Mouse (Mus musculus): ENCODE data around the gene Samsn1. TPM values are rescaled to one million over a fixed set of nuclear protein-coding genes. Genes with fewer than 3 reads are reported as not detected.

Gene Samsn1
- 0.96 and 1.2 TPM in 2 replicates for polyA plus RNA-seq (2016; fragmentation: Nextera tagmentation; extraction: Ambion mirVana)

DNA sequence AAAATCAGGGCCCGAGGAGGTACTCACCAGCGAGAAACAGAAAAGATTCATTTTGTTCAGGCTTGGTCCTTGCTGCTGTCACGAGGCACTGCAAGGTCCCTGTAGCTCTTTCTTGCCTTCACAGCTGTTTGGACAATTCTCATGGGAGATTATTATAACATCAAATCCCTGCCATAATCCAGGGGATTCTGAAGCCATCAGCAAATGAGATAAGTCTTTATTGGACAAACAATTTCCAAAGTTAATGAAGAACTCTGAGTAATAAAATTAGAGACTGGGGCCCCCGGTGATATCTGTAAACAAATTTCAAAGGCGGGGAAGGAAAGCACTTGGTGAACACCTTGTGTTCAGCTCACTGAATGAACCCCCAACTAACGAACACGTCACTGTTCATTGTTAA, at the start of gene Samsn1:
Gene Samsn1, minus strand, starts transcription at position 101 of the 400 bp plus-strand sequence.
- H3K36me3 ChIP-seq = no peaks in the 10 kb centered on the region
- H3K4me3 ChIP-seq = no peak within 1 kb of the TSS
- no peaks in the 10 kb centered on the region for H3K27me3 ChIP-seq (ENCODE audit: low read depth, poor library complexity, severe bottlenecking)
- no peaks in the 10 kb centered on the region for H3K9me3 ChIP-seq (replicated peaks)
- WGBS = 84% methylated on average over 7 of the region's 7 CpGs
- no peak for DNase-seq (ENCODE audit: low spot score)
- no peak within 1 kb of the TSS for H3K27ac ChIP-seq
- H3K4me1 ChIP-seq = no peaks in the 10 kb centered on the region

DNA sequence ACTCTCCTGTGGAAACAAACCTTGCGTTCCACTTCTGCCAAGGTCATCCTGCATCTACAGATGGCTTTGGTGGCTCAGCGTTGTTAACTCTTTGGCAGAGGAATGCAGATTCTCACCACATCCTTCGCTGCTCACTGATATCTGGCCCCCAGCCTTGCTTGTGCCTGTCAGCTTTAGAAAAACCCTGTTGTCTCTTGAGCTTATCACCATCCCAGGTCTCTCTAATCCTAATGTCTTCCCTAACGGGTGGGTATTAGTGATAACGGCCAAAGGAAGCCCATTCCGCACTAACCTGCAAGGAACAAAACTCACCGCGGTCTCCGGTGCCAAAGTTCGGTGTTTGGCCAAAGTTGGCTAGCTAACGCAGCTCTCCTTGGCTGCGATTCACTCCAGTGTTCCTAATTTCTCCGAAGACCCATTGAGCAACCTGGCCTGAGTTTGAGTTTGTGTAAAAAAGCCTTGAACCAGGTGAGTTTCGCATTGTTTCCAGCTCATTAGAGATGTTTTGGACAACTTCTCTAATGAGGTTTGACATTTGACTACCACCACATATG, 44.1 kb upstream of the Samsn1 start:
- no peak for DNase-seq (ENCODE audit: low spot score)
- WGBS = 95% methylated on average over 14 of the region's 14 CpGs

GRCm38 (mm10) chr16:76054976-76055375, 32.9 kb upstream of the Samsn1 start:
- Histone ChIP-seq H3K4me1 (peaks cover 15% of the 10 kb centered on the region), H3K27ac (no peak overlapping the region), H3K9me3 (replicated peaks) (no peaks in the 10 kb centered on the region), H3K4me3 (no peak overlapping the region), H3K27me3 (ENCODE audit: low read depth, poor library complexity, severe bottlenecking) (no peaks in the 10 kb centered on the region), H3K36me3 (no peaks in the 10 kb centered on the region)
- DNase-seq (ENCODE audit: low spot score) = no peak
- WGBS = 97% methylated on average over 7 of the region's 7 CpGs

More for the DNA sequence above, 44.1 kb upstream of the Samsn1 start:
- H3K27me3 ChIP-seq (ENCODE audit: low read depth, poor library complexity, severe bottlenecking) = no peaks in the 10 kb centered on the region
- H3K27ac ChIP-seq = no peak overlapping the region
- no peaks in the 10 kb centered on the region for H3K9me3 ChIP-seq (replicated peaks)
- no peaks in the 10 kb centered on the region for H3K36me3 ChIP-seq
- no peak overlapping the region for H3K4me3 ChIP-seq
- no peaks in the 10 kb centered on the region for H3K4me1 ChIP-seq

GRCm38 (mm10) chr16:76054079-76054478, 32.0 kb upstream of the Samsn1 start:
- DNase-seq (ENCODE audit: low spot score) = no peak
- Histone ChIP-seq H3K9me3 (replicated peaks) (no peaks in the 10 kb centered on the region), H3K27me3 (ENCODE audit: low read depth, poor library complexity, severe bottlenecking) (no peaks in the 10 kb centered on the region), H3K4me1 (peaks cover 15% of the 10 kb centered on the region), H3K27ac (no peak overlapping the region), H3K36me3 (no peaks in the 10 kb centered on the region), H3K4me3 (no peak overlapping the region)
- WGBS = 78% methylated on average over 4 of the region's 4 CpGs

DNA sequence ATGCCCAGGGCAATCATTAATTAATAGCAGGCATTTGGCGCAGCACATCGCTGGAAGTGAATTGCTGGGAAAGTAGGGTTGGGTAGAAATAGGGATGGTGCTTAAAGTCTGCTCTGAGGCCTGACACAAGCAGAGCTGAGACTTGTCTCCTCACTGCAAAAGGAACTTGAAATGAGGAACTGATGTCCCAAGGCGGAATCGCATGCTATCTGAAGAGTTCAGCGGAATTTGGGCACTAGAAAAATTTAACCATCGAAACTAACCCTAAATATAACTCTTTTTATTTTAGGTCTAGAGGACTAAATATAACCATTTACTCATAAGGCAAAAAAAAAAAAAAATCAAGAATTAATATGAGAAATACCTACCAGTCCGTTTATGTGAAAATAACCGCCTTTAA, 31.5 kb upstream of the Samsn1 start:
- Histone ChIP-seq H3K36me3 (no peaks in the 10 kb centered on the region), H3K4me1 (peaks cover 15% of the 10 kb centered on the region)
- no peak for DNase-seq (ENCODE audit: low spot score)

DNA sequence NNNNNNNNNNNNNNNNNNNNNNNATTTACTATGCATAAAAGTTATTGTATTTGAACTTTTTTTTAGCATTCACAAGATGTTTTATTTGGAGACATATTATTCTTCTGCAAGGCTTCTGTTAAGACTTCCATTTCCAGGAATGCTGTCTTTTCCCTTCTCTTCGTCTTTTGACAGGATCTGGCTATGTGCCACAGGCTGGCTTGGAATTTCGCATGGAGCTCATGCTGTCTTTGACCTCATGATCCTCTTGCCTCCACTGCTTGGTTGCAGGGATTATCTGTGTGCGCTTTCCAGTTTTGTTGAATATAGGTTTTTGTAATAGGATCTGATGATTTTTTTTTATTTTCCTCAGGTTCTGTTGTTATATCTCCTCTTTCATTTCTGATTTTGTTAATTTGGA, 25.0 kb upstream of the Samsn1 start:
- DNase-seq (ENCODE audit: low spot score) = no peak
- no peaks in the 10 kb centered on the region for H3K9me3 ChIP-seq (replicated peaks)
- WGBS = 88% methylated on average over 3 of the region's 3 CpGs
- H3K4me1 ChIP-seq = no peaks in the 10 kb centered on the region
- no peak overlapping the region for H3K4me3 ChIP-seq
- no peaks in the 10 kb centered on the region for H3K36me3 ChIP-seq
- H3K27ac ChIP-seq = no peak overlapping the region
- no peaks in the 10 kb centered on the region for H3K27me3 ChIP-seq (ENCODE audit: low read depth, poor library complexity, severe bottlenecking)

More for the DNA sequence above, 31.5 kb upstream of the Samsn1 start:
- WGBS = 84% methylated on average over 8 of the region's 8 CpGs
- Histone ChIP-seq H3K9me3 (replicated peaks) (no peaks in the 10 kb centered on the region), H3K4me3 (no peak overlapping the region), H3K27me3 (ENCODE audit: low read depth, poor library complexity, severe bottlenecking) (no peaks in the 10 kb centered on the region), H3K27ac (no peak overlapping the region)

DNA sequence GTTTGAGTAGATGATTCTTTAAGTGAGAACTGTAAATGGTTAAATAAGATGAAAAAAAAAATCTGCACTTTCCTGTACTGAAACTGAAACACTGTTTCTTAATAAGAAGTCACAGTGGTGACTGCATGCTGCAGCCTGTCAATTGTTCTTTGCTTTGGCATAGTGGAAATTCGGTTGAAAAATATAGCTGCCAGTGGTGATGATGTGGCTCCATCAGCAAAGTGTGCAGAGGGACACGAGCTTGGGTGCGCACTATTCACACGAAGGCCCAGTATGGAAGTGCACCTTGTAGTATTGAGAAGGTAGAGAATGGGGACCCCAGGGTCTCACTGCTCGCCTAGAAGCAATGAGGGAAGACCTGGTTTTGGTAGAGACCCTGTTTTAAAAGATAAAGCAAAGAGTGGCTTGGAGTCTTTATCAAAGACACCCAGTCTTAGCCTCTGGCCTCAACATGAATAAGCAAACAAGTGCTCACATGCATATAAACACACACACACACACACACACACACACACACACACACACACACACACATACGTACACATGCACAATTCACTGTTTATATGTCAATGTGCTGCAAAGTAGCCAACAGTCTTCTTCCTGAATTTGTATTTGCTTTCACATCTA, 18.4 kb upstream of the Samsn1 start:
- 86% methylated on average over 6 of the region's 6 CpGs for WGBS
- H3K27ac ChIP-seq = no peak overlapping the region
- H3K4me3 ChIP-seq = no peak overlapping the region
- H3K36me3 ChIP-seq = no peaks in the 10 kb centered on the region
- no peaks in the 10 kb centered on the region for H3K27me3 ChIP-seq (ENCODE audit: low read depth, poor library complexity, severe bottlenecking)
- H3K4me1 ChIP-seq = no peaks in the 10 kb centered on the region
- no peaks in the 10 kb centered on the region for H3K9me3 ChIP-seq (replicated peaks)
- no peak for DNase-seq (ENCODE audit: low spot score)

DNA sequence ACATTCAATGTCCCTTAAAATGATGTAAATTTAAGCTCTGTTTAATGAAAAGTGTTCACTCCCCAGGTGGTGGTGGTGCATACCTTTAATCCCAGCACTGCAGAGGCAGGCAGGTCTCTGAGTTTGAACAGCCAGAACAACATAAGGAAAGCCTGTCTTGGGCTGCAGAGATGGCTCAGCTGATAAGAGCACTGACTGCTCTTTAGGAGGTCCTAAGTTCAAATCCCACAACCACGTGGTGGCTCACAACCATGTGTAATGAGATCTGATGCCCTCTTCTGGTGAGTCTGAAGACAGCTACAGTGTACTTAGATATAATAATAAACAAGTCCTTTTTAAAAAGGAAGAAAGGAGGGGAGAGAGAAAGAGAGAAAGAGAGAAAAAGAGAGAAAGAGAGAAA, 2.9 kb downstream of the Samsn1 start:
- H3K27me3 ChIP-seq (ENCODE audit: low read depth, poor library complexity, severe bottlenecking) = no peaks in the 10 kb centered on the region
- WGBS = 56% methylated on average over 1 of the region's 1 CpGs
- H3K27ac ChIP-seq = no peak overlapping the region
- no peaks in the 10 kb centered on the region for H3K36me3 ChIP-seq
- H3K4me3 ChIP-seq = no peak overlapping the region
- no peaks in the 10 kb centered on the region for H3K9me3 ChIP-seq (replicated peaks)
- H3K4me1 ChIP-seq = no peaks in the 10 kb centered on the region
- DNase-seq (ENCODE audit: low spot score) = no peak

- Histone ChIP-seq H3K4me3 (no peak overlapping the region), H3K27me3 (ENCODE audit: low read depth, poor library complexity, severe bottlenecking) (no peaks in the 10 kb centered on the region), H3K36me3 (no peaks in the 10 kb centered on the region), H3K9me3 (replicated peaks) (no peaks in the 10 kb centered on the region), H3K4me1 (peaks cover 21% of the 10 kb centered on the region), H3K27ac (no peak overlapping the region)
- WGBS = 93% methylated on average over 9 of the region's 9 CpGs
- DNase-seq (ENCODE audit: low spot score) = no peak
Observed at GRCm38 (mm10) chr16:76003812-76004389, 18.2 kb downstream of the Samsn1 start.

DNA sequence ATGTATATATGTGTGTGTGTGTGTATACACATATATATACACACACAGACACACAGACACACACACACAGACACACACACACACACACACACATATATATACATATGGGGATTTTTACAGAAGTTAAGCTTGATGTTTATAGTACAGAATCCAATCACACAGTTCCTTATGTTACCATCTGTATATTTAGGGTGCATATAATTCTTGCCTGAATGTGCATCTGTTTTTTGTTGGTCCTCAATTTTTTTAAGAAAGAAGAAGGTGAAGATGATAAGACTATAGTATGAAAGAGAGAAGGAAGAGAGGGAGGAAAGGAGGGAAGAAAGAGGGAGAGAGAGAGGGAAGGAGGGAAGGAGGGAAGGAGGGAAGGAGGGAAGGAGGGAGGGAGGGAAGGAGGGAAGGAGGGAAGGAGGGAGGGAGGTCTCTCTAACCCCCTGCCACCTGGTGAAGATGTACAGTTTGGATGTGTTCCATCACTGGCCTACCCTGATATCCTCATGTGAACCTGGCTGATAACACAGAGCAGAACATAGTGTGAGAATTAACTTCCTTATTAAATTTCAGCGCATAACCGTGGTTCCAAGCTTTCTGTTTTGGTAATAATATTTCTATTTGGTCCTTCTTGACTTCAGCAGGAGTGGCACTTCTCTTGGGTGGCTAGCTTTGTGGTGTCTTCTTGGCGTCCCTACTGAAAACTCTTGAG, 19.1 kb downstream of the Samsn1 start:
- H3K27ac ChIP-seq = no peak overlapping the region
- WGBS = 96% methylated on average over 3 of the region's 3 CpGs
- DNase-seq (ENCODE audit: low spot score) = no peak

GRCm38 (mm10) chr16:76002287-76002686, 19.8 kb downstream of the Samsn1 start:
- peaks cover 21% of the 10 kb centered on the region for H3K4me1 ChIP-seq
- H3K4me3 ChIP-seq = no peak overlapping the region
- H3K27me3 ChIP-seq (ENCODE audit: low read depth, poor library complexity, severe bottlenecking) = no peaks in the 10 kb centered on the region
- no peaks in the 10 kb centered on the region for H3K9me3 ChIP-seq (replicated peaks)
- H3K36me3 ChIP-seq = no peaks in the 10 kb centered on the region
- 92% methylated on average over 12 of the region's 12 CpGs for WGBS
- DNase-seq (ENCODE audit: low spot score) = no peak
- H3K27ac ChIP-seq = no peak overlapping the region

More for the DNA sequence above, 19.1 kb downstream of the Samsn1 start:
- Histone ChIP-seq H3K27me3 (ENCODE audit: low read depth, poor library complexity, severe bottlenecking) (no peaks in the 10 kb centered on the region), H3K4me3 (no peak overlapping the region), H3K36me3 (no peaks in the 10 kb centered on the region), H3K9me3 (replicated peaks) (no peaks in the 10 kb centered on the region), H3K4me1 (peaks cover 21% of the 10 kb centered on the region)

GRCm38 (mm10) chr16:76001788-76002187, 20.3 kb downstream of the Samsn1 start:
- H3K4me3 ChIP-seq = no peak overlapping the region
- peaks cover 21% of the 10 kb centered on the region for H3K4me1 ChIP-seq
- H3K27ac ChIP-seq = no peak overlapping the region
- 76% methylated on average over 6 of the region's 6 CpGs for WGBS
- H3K36me3 ChIP-seq = no peaks in the 10 kb centered on the region
- DNase-seq (ENCODE audit: low spot score) = no peak
- H3K9me3 ChIP-seq (replicated peaks) = no peaks in the 10 kb centered on the region
- H3K27me3 ChIP-seq (ENCODE audit: low read depth, poor library complexity, severe bottlenecking) = no peaks in the 10 kb centered on the region

DNA sequence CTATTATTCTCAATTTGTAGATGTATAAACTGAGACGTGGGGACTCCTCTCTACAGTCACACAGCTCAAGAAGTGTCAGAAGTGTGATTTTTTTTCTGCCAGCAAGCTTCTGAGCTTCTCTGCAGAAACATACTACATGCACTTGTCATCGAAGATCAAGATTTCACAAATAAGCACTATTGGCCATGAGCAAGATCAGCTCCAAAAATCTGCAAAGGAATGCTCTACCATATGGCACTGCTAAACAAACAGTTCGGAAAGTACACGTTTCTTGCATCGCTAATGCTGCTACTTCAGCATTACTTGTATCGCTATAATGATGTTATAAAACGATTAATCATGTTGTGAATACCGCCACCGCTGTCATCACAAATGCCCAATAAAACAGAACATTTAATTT, 22.0 kb downstream of the Samsn1 start:
- Histone ChIP-seq H3K4me3 (no peak overlapping the region), H3K4me1 (peaks cover 16% of the 10 kb centered on the region), H3K27ac (no peak overlapping the region), H3K9me3 (replicated peaks) (no peaks in the 10 kb centered on the region), H3K27me3 (ENCODE audit: low read depth, poor library complexity, severe bottlenecking) (no peaks in the 10 kb centered on the region), H3K36me3 (no peaks in the 10 kb centered on the region)
- no peak for DNase-seq (ENCODE audit: low spot score)
- WGBS = 91% methylated on average over 9 of the region's 9 CpGs

All from limb, embryonic 10.5 days (tissue).